Mouse (Mus musculus) megakaryocyte, embryonic 14.5 days (primary cell): ENCODE data around the gene Cacna1e. TPM values are rescaled to one million over a fixed set of nuclear protein-coding genes. Genes with fewer than 3 reads are reported as not detected.

Experiments
- H3K27me3 ChIP-seq: replicated peaks from 2 replicates; pipeline ENCODE3; 2012; ENCODE audit warnings: inconsistent platforms
- H3K36me3 ChIP-seq: replicated peaks from 2 replicates; pipeline ENCODE3; 2012; ENCODE audit warnings: low read length, inconsistent platforms, mixed read lengths
- H3K4me1 ChIP-seq: 2 replicates; pipeline ENCODE4 v1.6.1; 2012; ENCODE audit warnings: inconsistent platforms
- H3K4me3 ChIP-seq: replicated peaks from 2 replicates; pipeline ENCODE3; 2012; ENCODE audit warnings: moderate library complexity, mild to moderate bottlenecking, inconsistent platforms
- H3K9me3 ChIP-seq: 2 replicates; pipeline ENCODE4 v1.6.1; 2012; ENCODE audit warnings: inconsistent platforms
- FLI1 ChIP-seq: IDR thresholded peaks from 2 replicates; pipeline ENCODE4 v1.6.1; 2012; ENCODE audit warnings: low read length, inconsistent platforms, mixed read lengths
- GATA1 ChIP-seq: IDR thresholded peaks from 3 replicates; pipeline ENCODE4 v1.6.1; 2012; ENCODE audit warnings: mixed read lengths, low read length, inconsistent platforms, borderline replicate concordance
- polyA plus RNA-seq: library from polyadenylated mRNA; stranded (reverse); fragments of >175 nt; gene quantifications from 2 replicates; pipeline ENCODE4 v1.2.3, GENCODE M21; 2012; ENCODE audit warnings: low replicate concordance; ENCODE audit not compliant: insufficient read depth

The Cacna1e gene
- polyA plus RNA-seq, 1 experiment: 0.02 TPM

DNA sequence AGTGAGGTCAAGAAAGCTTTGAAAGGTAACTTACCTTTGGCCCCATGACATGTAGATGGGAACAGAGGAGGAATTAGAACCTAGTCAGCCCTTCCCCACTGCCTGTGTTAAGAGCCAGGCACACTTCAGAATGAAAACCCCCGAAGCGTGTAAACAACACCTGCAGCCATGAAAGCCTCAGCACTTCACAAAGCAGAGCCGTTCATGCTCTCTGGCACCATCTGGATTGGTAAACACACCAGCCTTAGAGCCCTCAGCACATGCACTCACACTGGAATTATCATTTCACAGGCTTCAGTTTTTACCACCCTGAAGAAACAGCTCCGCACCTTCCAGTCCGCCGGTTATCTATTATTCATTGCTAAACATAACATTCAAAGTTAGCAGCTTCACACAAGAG lies 67.5 kb downstream of the Cacna1e start:
- Histone ChIP-seq H3K4me1 (no peaks in the 10 kb centered on the region), H3K4me3 (no peak overlapping the region)
- TF ChIP-seq GATA1 (no peak), FLI1 (no peak)

DNA sequence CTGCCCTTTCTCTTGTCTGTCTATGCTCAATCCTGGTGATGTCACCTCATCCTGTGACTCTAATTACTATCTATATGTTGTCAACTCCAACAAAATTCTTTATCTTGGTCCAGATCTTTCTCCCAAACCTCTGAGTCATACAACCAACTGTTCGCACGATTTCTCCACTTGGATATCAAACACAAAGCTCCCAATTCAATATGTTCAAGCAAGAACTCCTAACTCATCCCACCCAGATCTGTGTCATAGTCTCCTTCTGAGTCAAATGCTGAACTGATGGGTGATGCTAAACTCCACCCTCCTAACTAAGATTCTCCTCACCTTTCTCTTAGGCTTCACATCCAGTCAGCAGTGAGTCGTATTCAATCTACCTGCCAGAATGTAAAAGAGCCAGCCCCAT lies 68.0 kb downstream of the Cacna1e start:
- no peaks in the 10 kb centered on the region for H3K36me3 ChIP-seq
- H3K4me1 ChIP-seq: no peaks in the 10 kb centered on the region
- H3K4me3 ChIP-seq: no peak overlapping the region
- TF ChIP-seq GATA1: no peak
- TF ChIP-seq FLI1: no peak
- H3K27me3 ChIP-seq: peaks cover 1% of the 10 kb centered on the region
- H3K9me3 ChIP-seq: no peaks in the 10 kb centered on the region

More for the DNA sequence above, 67.5 kb downstream of the Cacna1e start:
- no peaks in the 10 kb centered on the region for H3K9me3 ChIP-seq
- H3K36me3 ChIP-seq: no peaks in the 10 kb centered on the region
- peaks cover 3% of the 10 kb centered on the region for H3K27me3 ChIP-seq

DNA sequence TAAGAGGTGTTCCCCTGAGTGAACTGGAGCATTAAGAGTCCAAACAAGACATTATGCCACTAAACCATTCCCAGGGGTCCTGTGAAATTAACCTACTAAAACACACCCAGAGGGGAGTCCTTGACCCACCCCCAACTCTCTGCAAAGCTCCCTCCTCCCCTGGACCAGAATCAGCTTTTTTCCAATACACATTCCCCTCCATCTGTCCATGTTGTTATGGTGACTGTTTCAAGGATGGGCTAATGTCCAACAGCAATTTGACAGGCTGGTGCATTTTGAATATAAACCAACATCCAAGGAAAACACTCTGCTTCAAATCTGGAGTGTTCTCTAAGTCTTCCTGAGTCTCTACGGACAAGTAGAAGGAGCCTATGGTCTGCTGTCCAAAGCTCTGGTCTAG lies 78.6 kb downstream of the Cacna1e start:
- no peak for TF ChIP-seq GATA1
- no peak for TF ChIP-seq FLI1
- no peaks in the 10 kb centered on the region for H3K36me3 ChIP-seq
- no peaks in the 10 kb centered on the region for H3K4me1 ChIP-seq
- no peaks in the 10 kb centered on the region for H3K27me3 ChIP-seq
- peaks cover 16% of the 10 kb centered on the region for H3K9me3 ChIP-seq
- no peak overlapping the region for H3K4me3 ChIP-seq

DNA sequence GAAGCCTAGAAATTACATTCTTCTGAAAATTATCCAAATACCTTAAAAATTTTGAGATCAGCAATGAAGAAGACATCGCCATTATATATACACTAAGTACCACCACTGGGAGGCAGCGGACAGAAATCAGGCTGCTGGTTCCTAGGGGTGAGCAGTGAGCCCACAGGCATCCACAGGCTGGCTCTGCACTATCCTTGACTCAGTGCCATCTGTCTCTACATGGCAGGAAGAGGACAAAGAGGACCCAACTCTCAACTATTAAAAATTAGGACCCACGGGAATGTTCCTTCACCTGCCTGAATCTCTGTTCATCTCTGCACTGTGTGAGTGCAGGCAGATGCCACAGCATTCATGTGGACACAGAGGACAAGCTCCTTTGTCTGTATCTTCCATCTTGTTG lies 79.3 kb downstream of the Cacna1e start:
- Histone ChIP-seq H3K27me3 (no peaks in the 10 kb centered on the region), H3K4me3 (no peak overlapping the region), H3K9me3 (peaks cover 23% of the 10 kb centered on the region), H3K36me3 (no peaks in the 10 kb centered on the region), H3K4me1 (no peaks in the 10 kb centered on the region)
- TF ChIP-seq FLI1: no peak
- no peak for TF ChIP-seq GATA1

GRCm38 (mm10) chr1:154802301-154802904 lies 81.9 kb downstream of the Cacna1e start:
- Histone ChIP-seq H3K4me1 (no peaks in the 10 kb centered on the region), H3K9me3 (peaks cover 35% of the 10 kb centered on the region), H3K27me3 (no peaks in the 10 kb centered on the region), H3K4me3 (no peak overlapping the region), H3K36me3 (no peaks in the 10 kb centered on the region)
- TF ChIP-seq GATA1: no peak
- TF ChIP-seq FLI1: no peak

DNA sequence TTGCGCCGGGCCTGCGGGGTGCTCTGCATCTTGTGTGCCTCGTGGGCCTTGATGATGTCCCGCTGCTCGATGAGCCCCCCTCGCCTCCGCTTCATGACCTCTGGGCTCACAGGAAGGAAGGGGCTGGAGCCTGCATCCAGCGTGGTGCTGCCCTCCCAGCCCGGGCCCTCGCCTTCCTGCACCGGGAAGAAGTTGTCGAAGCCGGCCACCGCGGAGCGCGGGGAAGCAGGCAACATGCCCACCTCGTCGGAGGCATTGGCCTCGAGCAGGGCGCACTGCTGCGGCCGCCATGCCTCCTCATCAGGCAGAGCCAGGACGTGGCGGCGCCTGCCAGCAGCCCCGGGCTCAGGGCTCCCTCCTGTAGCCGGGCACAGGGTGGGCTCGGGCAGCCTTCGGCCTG lies 85.0 kb downstream of the Cacna1e start:
- TF ChIP-seq FLI1 (no peak), GATA1 (no peak)
- Histone ChIP-seq H3K4me3 (no peak overlapping the region), H3K36me3 (no peaks in the 10 kb centered on the region), H3K4me1 (peaks cover 6% of the 10 kb centered on the region), H3K9me3 (peaks cover 51% of the 10 kb centered on the region), H3K27me3 (no peaks in the 10 kb centered on the region)

DNA sequence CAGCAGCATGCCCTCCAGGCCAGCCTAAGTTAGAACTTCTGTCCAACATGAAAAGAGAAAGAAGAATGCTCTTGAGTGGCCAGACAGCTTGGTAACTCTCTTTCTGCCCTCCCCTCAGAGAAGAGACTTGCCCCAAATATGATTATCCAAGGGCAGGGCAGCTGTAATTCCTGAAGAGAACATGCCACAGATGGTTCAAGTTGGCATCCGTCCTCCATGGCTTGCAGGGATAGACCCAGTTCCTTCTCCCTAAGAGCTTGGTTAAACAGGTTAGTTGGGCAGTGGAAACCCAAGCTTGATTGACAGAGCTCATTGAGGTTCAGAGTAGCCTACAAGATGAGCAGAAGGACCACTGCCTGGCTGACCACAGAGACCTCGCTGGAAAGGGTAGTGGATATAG lies 85.5 kb downstream of the Cacna1e start:
- no peaks in the 10 kb centered on the region for H3K36me3 ChIP-seq
- TF ChIP-seq GATA1 (no peak), FLI1 (no peak)

DNA sequence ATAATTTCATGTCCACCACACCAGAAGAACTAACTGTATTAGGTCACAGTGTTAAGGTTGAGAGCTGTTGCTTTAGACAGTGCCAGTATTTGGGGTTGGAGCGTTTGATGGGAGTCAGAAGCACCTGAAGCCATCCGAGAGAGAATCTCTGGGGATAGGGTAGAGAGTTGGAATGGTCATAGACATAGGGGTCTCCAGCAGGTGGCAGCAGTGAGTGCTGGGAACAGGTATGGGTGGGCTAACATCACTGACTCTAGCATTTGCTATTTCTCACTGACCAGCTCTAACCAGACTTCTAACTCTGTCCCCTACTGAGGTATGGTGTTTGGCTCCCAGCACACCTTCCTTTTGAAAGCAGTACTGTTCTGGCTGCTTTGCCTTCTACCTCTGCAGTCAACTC lies 87.6 kb downstream of the Cacna1e start:
- Histone ChIP-seq H3K36me3 (no peaks in the 10 kb centered on the region), H3K4me3 (no peak overlapping the region), H3K27me3 (no peaks in the 10 kb centered on the region), H3K4me1 (peaks cover 7% of the 10 kb centered on the region), H3K9me3 (peaks cover 51% of the 10 kb centered on the region)
- TF ChIP-seq FLI1 (no peak), GATA1 (no peak)

More for the DNA sequence above, 85.5 kb downstream of the Cacna1e start:
- H3K9me3 ChIP-seq: peaks cover 51% of the 10 kb centered on the region
- no peak overlapping the region for H3K4me3 ChIP-seq
- peaks cover 7% of the 10 kb centered on the region for H3K4me1 ChIP-seq
- H3K27me3 ChIP-seq: no peaks in the 10 kb centered on the region

DNA sequence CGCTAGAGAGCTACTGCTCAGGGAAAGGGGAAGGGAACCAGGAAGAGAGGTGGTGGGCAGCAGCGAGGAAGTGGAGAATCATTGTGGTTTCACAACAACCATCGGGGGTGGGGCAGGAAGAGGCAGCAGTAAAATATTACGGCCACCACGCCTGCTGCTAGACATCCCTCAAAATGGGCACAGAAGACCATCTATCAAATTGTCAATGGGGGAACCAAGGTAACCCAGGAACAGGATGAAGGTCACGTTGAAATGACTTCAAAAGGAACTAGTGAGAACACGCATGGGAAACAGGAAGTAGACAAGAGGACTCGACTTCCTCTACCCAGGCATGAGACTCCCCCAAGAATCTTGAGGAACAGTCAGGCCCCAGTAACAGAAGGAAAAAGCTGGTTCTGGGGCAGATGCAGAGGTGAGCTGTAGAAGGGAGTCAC lies 89.8 kb downstream of the Cacna1e start:
- peaks cover 30% of the 10 kb centered on the region for H3K9me3 ChIP-seq
- no peak for TF ChIP-seq FLI1
- no peak for TF ChIP-seq GATA1

DNA sequence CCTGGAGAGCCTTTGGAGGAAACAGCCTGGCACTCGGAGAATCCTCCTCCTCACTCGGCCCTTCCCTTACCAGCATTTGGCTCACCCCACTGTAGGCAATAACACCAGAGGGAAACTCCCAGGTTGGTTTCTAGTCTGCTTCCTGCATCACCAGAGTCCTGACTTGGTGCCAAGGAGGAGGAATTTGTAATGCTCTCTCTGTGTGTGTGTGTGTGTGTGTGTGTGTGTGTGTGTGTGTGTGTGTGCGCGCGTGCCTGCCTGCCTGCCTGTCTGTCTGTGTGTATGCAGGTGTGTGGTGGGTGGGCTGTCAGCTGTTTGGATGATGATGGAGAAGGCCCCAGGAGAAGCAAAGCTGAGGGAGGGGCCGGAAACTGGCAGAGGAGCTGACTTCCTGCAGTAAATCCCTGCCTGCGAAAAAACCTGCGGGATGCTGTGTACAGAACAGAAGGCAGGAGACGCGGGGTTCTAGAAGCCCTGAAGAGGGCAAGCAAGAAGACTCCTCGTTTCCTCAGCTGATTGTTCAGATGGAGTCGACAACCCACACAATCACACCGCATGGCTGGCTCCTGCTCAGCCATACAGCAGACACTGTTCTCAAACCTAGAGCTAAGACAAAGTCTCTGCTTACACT lies 92.6 kb downstream of the Cacna1e start:
- H3K36me3 ChIP-seq: no peaks in the 10 kb centered on the region
- no peak overlapping the region for H3K4me3 ChIP-seq
- TF ChIP-seq FLI1 (no peak), GATA1 (no peak)
- peaks cover 15% of the 10 kb centered on the region for H3K9me3 ChIP-seq
- H3K27me3 ChIP-seq: peaks cover 8% of the 10 kb centered on the region
- H3K4me1 ChIP-seq: peaks cover 22% of the 10 kb centered on the region

More for the DNA sequence above, 89.8 kb downstream of the Cacna1e start:
- peaks cover 7% of the 10 kb centered on the region for H3K4me1 ChIP-seq
- peak overlapping the region; percentile 38 for H3K4me3 ChIP-seq
- H3K27me3 ChIP-seq: no peaks in the 10 kb centered on the region
- H3K36me3 ChIP-seq: no peaks in the 10 kb centered on the region

DNA sequence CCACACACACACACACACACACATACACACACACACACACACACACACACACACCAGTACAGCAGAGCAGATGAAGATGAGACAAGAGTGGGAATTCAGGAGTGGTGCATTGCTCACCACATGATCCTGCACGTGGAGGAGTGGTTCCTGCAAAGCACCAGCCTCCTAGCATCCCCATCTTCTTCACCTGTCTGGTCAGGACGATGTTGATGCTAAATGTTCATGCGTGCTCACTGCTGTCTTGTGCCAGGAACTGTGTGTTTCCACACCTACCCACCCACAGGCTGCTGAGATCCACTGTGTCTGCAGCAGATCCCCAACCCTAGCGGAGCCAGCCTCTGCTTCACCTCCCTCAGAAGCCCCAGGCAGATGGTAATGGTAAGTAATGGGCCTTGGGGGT lies 95.8 kb downstream of the Cacna1e start:
- no peaks in the 10 kb centered on the region for H3K9me3 ChIP-seq
- no peaks in the 10 kb centered on the region for H3K36me3 ChIP-seq
- no peak for TF ChIP-seq FLI1
- no peak overlapping the region for H3K4me3 ChIP-seq
- H3K4me1 ChIP-seq: peaks cover 35% of the 10 kb centered on the region
- peaks cover 22% of the 10 kb centered on the region for H3K27me3 ChIP-seq
